Mouse (Mus musculus): ENCODE measurements around the gene Anapc13. TPM values are rescaled to one million over a fixed set of nuclear protein-coding genes. Genes with fewer than 3 reads are reported as not detected.

Anapc13 gene
- polyA plus RNA-seq, 1 experiment from 2014 or later = 149 TPM

DNA sequence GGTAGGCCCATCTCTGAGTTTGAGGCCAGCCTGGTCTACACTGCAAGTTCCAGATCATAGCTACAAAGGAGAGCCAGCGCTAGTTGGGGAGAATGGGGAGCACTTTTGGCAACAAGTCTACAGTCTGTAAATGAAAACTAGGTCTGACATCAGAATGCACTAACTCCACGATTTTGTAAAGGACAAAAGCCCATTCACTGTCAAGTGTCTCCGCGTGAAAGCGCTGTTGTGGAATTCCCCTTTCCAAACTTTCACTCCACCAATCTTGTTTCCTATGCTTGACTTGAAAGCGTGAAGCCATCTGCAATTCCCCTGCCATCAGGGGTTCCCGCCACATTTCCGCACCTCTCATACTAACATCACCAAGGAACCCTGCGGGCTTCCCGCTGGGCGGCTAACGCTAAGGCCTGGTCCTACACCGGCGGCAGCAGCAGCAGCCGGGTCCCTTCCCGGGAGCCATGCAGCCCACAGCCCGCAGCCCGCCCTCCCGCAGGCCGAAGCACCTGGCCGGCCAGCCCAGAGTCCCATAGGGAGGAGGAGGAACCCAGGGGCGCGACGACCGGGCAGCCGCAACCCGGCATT, 604 bp upstream of the Anapc13 start:
- WGBS = 1% methylated on average over 27 of the region's 27 CpGs
- H3K4me2 ChIP-seq = peak overlapping the region; percentile 87
- peak; percentile 57 for ATAC-seq (replicated peaks; ENCODE audit: low FRiP score)
- peak overlapping the region; percentile 99 for H3K9ac ChIP-seq (ENCODE audit: low read depth, low read length)
- no peaks in the 10 kb centered on the region for H3K27me3 ChIP-seq (replicated peaks; ENCODE audit: control insufficient read depth, insufficient read depth, low read length)
- no peaks in the 10 kb centered on the region for H3K36me3 ChIP-seq (ENCODE audit: control insufficient read depth, insufficient read depth, low read length)
- peaks cover 26% of the 10 kb centered on the region for H3K4me1 ChIP-seq (replicated peaks; ENCODE audit: control insufficient read depth, insufficient read depth, low read length)
- DNase-seq (ENCODE audit: low spot score) = no peak
- peak overlapping the region; percentile 80 for H3K4me3 ChIP-seq (ENCODE audit: low read depth, low read length)
- H3K9me3 ChIP-seq (ENCODE audit: control insufficient read depth, low read length) = no peaks in the 10 kb centered on the region
- H3K27ac ChIP-seq (ENCODE audit: low read depth, low read length) = peak overlapping the region; percentile 95

- Histone ChIP-seq H3K27ac (ENCODE audit: low read depth, low read length) (peak overlapping the region; percentile 88), H3K4me2 (peak overlapping the region; percentile 79), H3K9me3 (ENCODE audit: control insufficient read depth, low read length) (no peaks in the 10 kb centered on the region), H3K4me1 (replicated peaks; ENCODE audit: control insufficient read depth, insufficient read depth, low read length) (peaks cover 26% of the 10 kb centered on the region), H3K27me3 (replicated peaks; ENCODE audit: control insufficient read depth, insufficient read depth, low read length) (no peaks in the 10 kb centered on the region), H3K9ac (ENCODE audit: low read depth, low read length) (peak overlapping the region; percentile 99), H3K4me3 (ENCODE audit: low read depth, low read length) (peak overlapping the region; percentile 80), H3K36me3 (ENCODE audit: control insufficient read depth, insufficient read depth, low read length) (no peaks in the 10 kb centered on the region)
- ATAC-seq (replicated peaks; ENCODE audit: low FRiP score) (no peak), DNase-seq (ENCODE audit: low spot score) (no peak)
- 2% methylated on average over 9 of the region's 9 CpGs for WGBS
Measured at GRCm38 (mm10) chr9:102626839-102627225, 736 bp downstream of the Anapc13 start.

DNA sequence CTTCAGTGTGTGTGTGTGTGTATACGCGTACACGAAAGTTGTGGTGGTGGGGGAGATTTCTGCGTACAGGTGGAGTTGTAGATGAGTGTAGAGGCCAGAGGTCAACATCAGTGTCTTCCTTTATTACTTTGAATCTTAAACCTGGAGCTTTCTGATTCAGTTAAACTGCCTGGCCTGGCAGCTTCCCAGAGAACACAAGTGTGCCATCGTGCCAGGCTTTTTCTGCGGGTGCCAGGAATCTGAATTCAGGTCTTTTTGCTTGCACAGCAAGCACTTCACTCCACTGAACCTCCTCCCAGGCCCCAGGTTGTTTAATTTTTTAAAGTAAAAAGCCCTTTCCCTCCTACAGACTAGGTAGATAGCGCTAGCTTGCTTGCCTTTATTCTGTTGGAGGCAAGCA, 1.3 kb downstream of the Anapc13 start:
- H3K36me3 ChIP-seq (ENCODE audit: control insufficient read depth, insufficient read depth, low read length) = no peaks in the 10 kb centered on the region
- 80% methylated on average over 7 of the region's 7 CpGs for WGBS
- no peaks in the 10 kb centered on the region for H3K9me3 ChIP-seq (ENCODE audit: control insufficient read depth, low read length)
- H3K27ac ChIP-seq (ENCODE audit: low read depth, low read length) = no peak overlapping the region; the same call in 1 of the 2 replicates
- peak overlapping the region; percentile 79 for H3K4me2 ChIP-seq
- ATAC-seq (replicated peaks; ENCODE audit: low FRiP score) (no peak), DNase-seq (ENCODE audit: low spot score) (no peak)
- peak overlapping the region; percentile 99 for H3K9ac ChIP-seq (ENCODE audit: low read depth, low read length)
- H3K4me3 ChIP-seq (ENCODE audit: low read depth, low read length) = peak overlapping the region; percentile 80
- no peaks in the 10 kb centered on the region for H3K27me3 ChIP-seq (replicated peaks; ENCODE audit: control insufficient read depth, insufficient read depth, low read length)
- H3K4me1 ChIP-seq (replicated peaks; ENCODE audit: control insufficient read depth, insufficient read depth, low read length) = peaks cover 26% of the 10 kb centered on the region

GRCm38 (mm10) chr9:102629052-102629451, 3.0 kb downstream of the Anapc13 start:
- no peak for DNase-seq (ENCODE audit: low spot score)
- Histone ChIP-seq H3K27me3 (replicated peaks; ENCODE audit: control insufficient read depth, insufficient read depth, low read length) (no peaks in the 10 kb centered on the region), H3K9ac (ENCODE audit: low read depth, low read length) (no peak overlapping the region), H3K9me3 (ENCODE audit: control insufficient read depth, low read length) (no peaks in the 10 kb centered on the region), H3K27ac (ENCODE audit: low read depth, low read length) (no peak overlapping the region), H3K4me1 (replicated peaks; ENCODE audit: control insufficient read depth, insufficient read depth, low read length) (peaks cover 22% of the 10 kb centered on the region), H3K4me2 (no peak overlapping the region), H3K4me3 (ENCODE audit: low read depth, low read length) (no peak overlapping the region), H3K36me3 (ENCODE audit: control insufficient read depth, insufficient read depth, low read length) (no peaks in the 10 kb centered on the region)
- 52% methylated on average over 7 of the region's 7 CpGs for WGBS
- ATAC-seq (replicated peaks; ENCODE audit: low FRiP score) = no peak

- ATAC-seq (replicated peaks; ENCODE audit: low FRiP score) = no peak
- WGBS = 52% methylated on average over 2 of the region's 2 CpGs
Measured at GRCm38 (mm10) chr9:102631589-102632147, 5.6 kb downstream of the Anapc13 start.

GRCm38 (mm10) chr9:102632173-102632572, 6.1 kb downstream of the Anapc13 start:
- Histone ChIP-seq H3K27ac (ENCODE audit: low read depth, low read length) (no peak overlapping the region), H3K9me3 (ENCODE audit: control insufficient read depth, low read length) (no peaks in the 10 kb centered on the region), H3K4me2 (no peak overlapping the region), H3K27me3 (replicated peaks; ENCODE audit: control insufficient read depth, insufficient read depth, low read length) (no peaks in the 10 kb centered on the region), H3K4me3 (ENCODE audit: low read depth, low read length) (no peak overlapping the region), H3K4me1 (replicated peaks; ENCODE audit: control insufficient read depth, insufficient read depth, low read length) (peaks cover 14% of the 10 kb centered on the region), H3K9ac (ENCODE audit: low read depth, low read length) (no peak overlapping the region), H3K36me3 (ENCODE audit: control insufficient read depth, insufficient read depth, low read length) (no peaks in the 10 kb centered on the region)
- DNase-seq (ENCODE audit: low spot score) (no peak), ATAC-seq (replicated peaks; ENCODE audit: low FRiP score) (no peak)
- 97% methylated on average over 4 of the region's 4 CpGs for WGBS

More at GRCm38 (mm10) chr9:102631589-102632147, 5.6 kb downstream of the Anapc13 start:
- H3K36me3 ChIP-seq (ENCODE audit: control insufficient read depth, insufficient read depth, low read length) = no peaks in the 10 kb centered on the region
- DNase-seq (ENCODE audit: low spot score) = no peak
- H3K27me3 ChIP-seq (replicated peaks; ENCODE audit: control insufficient read depth, insufficient read depth, low read length) = no peaks in the 10 kb centered on the region
- no peaks in the 10 kb centered on the region for H3K9me3 ChIP-seq (ENCODE audit: control insufficient read depth, low read length)
- no peak overlapping the region for H3K4me2 ChIP-seq
- no peak overlapping the region for H3K9ac ChIP-seq (ENCODE audit: low read depth, low read length)
- peaks cover 15% of the 10 kb centered on the region for H3K4me1 ChIP-seq (replicated peaks; ENCODE audit: control insufficient read depth, insufficient read depth, low read length)
- H3K27ac ChIP-seq (ENCODE audit: low read depth, low read length) = no peak overlapping the region
- no peak overlapping the region for H3K4me3 ChIP-seq (ENCODE audit: low read depth, low read length)

- H3K4me3 ChIP-seq (ENCODE audit: low read depth, low read length) = no peak overlapping the region
- no peak overlapping the region for H3K27ac ChIP-seq (ENCODE audit: low read depth, low read length)
- no peaks in the 10 kb centered on the region for H3K36me3 ChIP-seq (ENCODE audit: control insufficient read depth, insufficient read depth, low read length)
- DNase-seq (ENCODE audit: low spot score) = no peak
- no peak overlapping the region for H3K9ac ChIP-seq (ENCODE audit: low read depth, low read length)
- peak; percentile 70 for ATAC-seq (replicated peaks; ENCODE audit: low FRiP score)
- no peaks in the 10 kb centered on the region for H3K9me3 ChIP-seq (ENCODE audit: control insufficient read depth, low read length)
- H3K27me3 ChIP-seq (replicated peaks; ENCODE audit: control insufficient read depth, insufficient read depth, low read length) = no peaks in the 10 kb centered on the region
- 69% methylated on average over 1 of the region's 1 CpGs for WGBS
- H3K4me1 ChIP-seq (replicated peaks; ENCODE audit: control insufficient read depth, insufficient read depth, low read length) = peaks cover 5% of the 10 kb centered on the region
- H3K4me2 ChIP-seq = no peak overlapping the region
Measured at GRCm38 (mm10) chr9:102632923-102633537, 6.9 kb downstream of the Anapc13 start.

- H3K27ac ChIP-seq (ENCODE audit: low read depth, low read length) = no peak overlapping the region
- no peaks in the 10 kb centered on the region for H3K27me3 ChIP-seq (replicated peaks; ENCODE audit: control insufficient read depth, insufficient read depth, low read length)
- H3K4me1 ChIP-seq (replicated peaks; ENCODE audit: control insufficient read depth, insufficient read depth, low read length) = no peaks in the 10 kb centered on the region
- no peaks in the 10 kb centered on the region for H3K36me3 ChIP-seq (ENCODE audit: control insufficient read depth, insufficient read depth, low read length)
- no peak overlapping the region for H3K9ac ChIP-seq (ENCODE audit: low read depth, low read length)
- H3K9me3 ChIP-seq (ENCODE audit: control insufficient read depth, low read length) = no peaks in the 10 kb centered on the region
- H3K4me3 ChIP-seq (ENCODE audit: low read depth, low read length) = no peak overlapping the region
- DNase-seq (ENCODE audit: low spot score) (no peak), ATAC-seq (replicated peaks; ENCODE audit: low FRiP score) (no peak)
- H3K4me2 ChIP-seq = no peak overlapping the region
- WGBS = 73% methylated on average over 8 of the region's 8 CpGs
Measured at GRCm38 (mm10) chr9:102634453-102634852, 8.4 kb downstream of the Anapc13 start.

DNA sequence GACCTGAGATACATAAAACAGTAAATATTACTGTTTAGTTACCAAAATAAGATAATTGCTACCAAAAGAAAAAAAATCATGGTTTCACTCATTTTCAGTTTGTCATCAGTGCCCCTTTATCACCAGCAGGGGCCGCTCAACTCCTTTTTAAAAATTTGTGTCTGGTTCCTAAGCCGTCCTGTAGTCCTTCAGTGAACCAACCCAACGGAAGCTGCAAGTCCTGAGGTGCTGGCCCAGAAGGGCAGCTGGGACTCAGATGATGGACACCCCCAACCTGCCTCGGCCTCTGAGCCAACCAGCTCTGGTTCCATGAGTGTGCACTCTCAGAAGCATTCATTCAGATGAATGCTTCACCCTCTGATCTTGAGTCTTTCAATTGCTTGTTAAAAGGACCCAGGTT, 10.5 kb downstream of the Anapc13 start:
- H3K27ac ChIP-seq (ENCODE audit: low read depth, low read length) = no peak overlapping the region
- no peaks in the 10 kb centered on the region for H3K36me3 ChIP-seq (ENCODE audit: control insufficient read depth, insufficient read depth, low read length)
- ATAC-seq (replicated peaks; ENCODE audit: low FRiP score) (no peak), DNase-seq (ENCODE audit: low spot score) (peak; percentile 59)
- H3K9me3 ChIP-seq (ENCODE audit: control insufficient read depth, low read length) = no peaks in the 10 kb centered on the region
- H3K4me3 ChIP-seq (ENCODE audit: low read depth, low read length) = no peak overlapping the region
- no peaks in the 10 kb centered on the region for H3K4me1 ChIP-seq (replicated peaks; ENCODE audit: control insufficient read depth, insufficient read depth, low read length)
- H3K4me2 ChIP-seq = no peak overlapping the region
- H3K27me3 ChIP-seq (replicated peaks; ENCODE audit: control insufficient read depth, insufficient read depth, low read length) = no peaks in the 10 kb centered on the region
- H3K9ac ChIP-seq (ENCODE audit: low read depth, low read length) = no peak overlapping the region
- 3% methylated on average over 4 of the region's 4 CpGs for WGBS

Data from liver, embryonic 11.5 days (tissue).